8 mouse cellular contexts compared by ENCODE assay signal in the genomic region with DNA sequence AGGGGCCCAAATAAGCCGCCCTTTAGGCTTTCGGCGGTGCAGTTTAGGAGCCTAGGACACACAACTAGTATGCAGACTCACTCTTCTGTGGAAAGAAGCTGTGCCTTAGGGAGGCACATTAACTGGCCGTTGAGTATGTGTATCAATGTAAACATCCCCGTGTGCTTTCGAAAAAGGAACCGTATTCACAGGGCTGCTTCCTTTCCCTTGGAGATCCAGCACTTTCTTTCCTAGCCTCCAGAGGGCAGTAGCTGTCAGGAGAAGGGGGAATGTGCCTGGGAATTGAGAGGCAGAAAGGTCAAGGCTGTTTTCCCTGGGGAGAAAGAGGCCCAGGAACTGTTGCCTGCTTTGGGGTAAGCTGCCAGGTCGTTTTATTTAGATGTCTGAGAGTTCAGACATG. TPM values are rescaled to one million over a fixed set of nuclear protein-coding genes. Genes with fewer than 3 reads are reported as not detected.
A peak's percentile ranks its signal among the peaks of the same experiment; 100 is the strongest.
DNase-seq lines count a peak whose midpoint lies in the region; ATAC-seq and TF ChIP-seq lines count a peak whose summit lies in the region.

No protein-coding gene starts in this region.

- no peaks in the 10 kb centered on the region for H3K27me3 ChIP-seq in spleen, adult 2 months (ENCODE audit: control insufficient read depth, insufficient read depth, low read length)
- H3K27me3 ChIP-seq in forebrain, postnatal 0 days (ENCODE audit: insufficient read depth, low read length): no peaks in the 10 kb centered on the region
- no peaks in the 10 kb centered on the region for H3K27me3 ChIP-seq in limb, embryonic 10.5 days (ENCODE audit: low read depth, poor library complexity, severe bottlenecking)
- H3K27me3 ChIP-seq in midbrain, embryonic 10.5 days (ENCODE audit: low read depth, poor library complexity, severe bottlenecking): no peaks in the 10 kb centered on the region

- H3K4me3 ChIP-seq in spleen, adult 2 months (ENCODE audit: extremely low read depth, insufficient read depth, insufficient read length): peak overlapping the region; percentile 59; the same call in 1 of the 2 replicates
- H3K4me3 ChIP-seq in forebrain, postnatal 0 days (ENCODE audit: low read depth, low read length): peak overlapping the region; percentile 45
- peak overlapping the region; percentile 52 for H3K4me3 ChIP-seq in limb, embryonic 10.5 days
- H3K4me3 ChIP-seq in midbrain, embryonic 10.5 days: peak overlapping the region; percentile 47

- H3K27ac ChIP-seq in spleen, adult 2 months (ENCODE audit: insufficient read depth, low read length): no peak overlapping the region
- peak overlapping the region; percentile 80 for H3K27ac ChIP-seq in forebrain, postnatal 0 days (ENCODE audit: low read depth, low read length)
- H3K27ac ChIP-seq in limb, embryonic 10.5 days: peak overlapping the region; percentile 71; the same call in 1 of the 2 replicates
- peak overlapping the region; percentile 85 for H3K27ac ChIP-seq in midbrain, embryonic 10.5 days (replicated peaks)

- no peak for DNase-seq in spleen, adult 2 months (ENCODE audit: low read depth in 1 of 2, low spot score in 2 of 2)
- no peak for DNase-seq in spleen, postnatal 10 days (ENCODE audit: low spot score in 2 of 2)
- DNase-seq in cerebellum, adult 9-10 months: peak; percentile 90
- DNase-seq in forebrain, postnatal 0 days: peak; percentile 79
- DNase-seq in hindlimb bud, embryonic 11.5 days (ENCODE audit: extremely low spot score, low read depth, low spot score): peak; percentile 60
- DNase-seq in limb, embryonic 10.5 days (ENCODE audit: low spot score): peak; percentile 61
- DNase-seq in midbrain, embryonic 10.5 days (ENCODE audit: low spot score): peak; percentile 62
- peak; percentile 64 for DNase-seq in yolk sac, embryonic 10.5 days (ENCODE audit: low spot score)

- ATAC-seq in forebrain, postnatal 0 days: peak; percentile 42

- peak overlapping the region; percentile 79 for H3K4me2 ChIP-seq in forebrain, postnatal 0 days (ENCODE audit: low read depth)

- no peaks in the 10 kb centered on the region for H3K9me3 ChIP-seq in forebrain, postnatal 0 days (ENCODE audit: low read length)
- H3K9me3 ChIP-seq in limb, embryonic 10.5 days (replicated peaks): no peaks in the 10 kb centered on the region
- no peaks in the 10 kb centered on the region for H3K9me3 ChIP-seq in midbrain, embryonic 10.5 days (replicated peaks)

- peaks cover 19% of the 10 kb centered on the region; the same call in 1 of the 2 replicates for H3K4me1 ChIP-seq in spleen, adult 2 months (ENCODE audit: control insufficient read depth, insufficient read depth, insufficient read length)
- H3K4me1 ChIP-seq in forebrain, postnatal 0 days (ENCODE audit: insufficient read depth): peaks cover 36% of the 10 kb centered on the region
- peaks cover 48% of the 10 kb centered on the region for H3K4me1 ChIP-seq in limb, embryonic 10.5 days
- peaks cover 71% of the 10 kb centered on the region for H3K4me1 ChIP-seq in midbrain, embryonic 10.5 days

- peak overlapping the region; percentile 62 for H3K9ac ChIP-seq in forebrain, postnatal 0 days

- peak; percentile 5; the same call in 1 of the 2 replicates for TF ChIP-seq CTCF in spleen, adult 2 months (IDR thresholded peaks at IDR 0.05; ENCODE audit: extremely low read depth, insufficient read depth, insufficient read length, insufficient replicate concordance)
- peak; percentile 90 for TF ChIP-seq CTCF in forebrain, postnatal 0 days (IDR thresholded peaks at IDR 0.05; ENCODE audit: low read depth)

- TF ChIP-seq POLR2A in spleen, adult 2 months (IDR thresholded peaks at IDR 0.05; ENCODE audit: low read depth, low read length): no peak

- WGBS in spleen, adult 2 months: 17% methylated on average over 8 of the region's 8 CpGs
- WGBS in forebrain, postnatal 0 days: 10% methylated on average over 8 of the region's 8 CpGs
- WGBS in limb, embryonic 10.5 days: 11% methylated on average over 8 of the region's 8 CpGs
- 10% methylated on average over 8 of the region's 8 CpGs for WGBS in midbrain, embryonic 10.5 days

- H3K36me3 ChIP-seq in spleen, adult 2 months (ENCODE audit: control insufficient read depth, insufficient read depth, low read length): no peaks in the 10 kb centered on the region
- H3K36me3 ChIP-seq in forebrain, postnatal 0 days (ENCODE audit: insufficient read depth): no peaks in the 10 kb centered on the region; the same call in 1 of the 2 replicates
- H3K36me3 ChIP-seq in limb, embryonic 10.5 days: peaks cover 16% of the 10 kb centered on the region
- H3K36me3 ChIP-seq in midbrain, embryonic 10.5 days: peaks cover 10% of the 10 kb centered on the region

RNA-seq across cellular contexts. Expression of a gene that starts 15.7 kb away (rescaled TPM):
- 109 and 137 TPM in 2 replicates for polyA plus RNA-seq in spleen, adult 2 months (2012; rRNA removed)
- total RNA-seq in forebrain, postnatal 0 days (2014; rRNA removed): 48.4 and 55.3 TPM in 2 replicates
- 10.3 and 13.2 TPM in 2 replicates for polyA plus RNA-seq in forebrain, postnatal 0 days (2015; fragmentation: Nextera tagmentation; extraction: Ambion mirVana)
- polyA plus RNA-seq in limb, embryonic 10.5 days (2016; fragmentation: Nextera tagmentation; extraction: Ambion mirVana): 11.2 and 12.0 TPM in 2 replicates
- polyA plus RNA-seq in midbrain, embryonic 10.5 days (2016; fragmentation: Nextera tagmentation; extraction: Ambion mirVana): 8.4 and 9.8 TPM in 2 replicates

RNA-seq across cellular contexts. Expression of a gene that starts 50.7 kb away (rescaled TPM):
- polyA plus RNA-seq in spleen, adult 2 months (2012; rRNA removed): 9.4 and 11.9 TPM in 2 replicates
- total RNA-seq in forebrain, postnatal 0 days (2014; rRNA removed): 70.3 and 112 TPM in 2 replicates
- 34.8 and 35.3 TPM in 2 replicates for polyA plus RNA-seq in forebrain, postnatal 0 days (2015; fragmentation: Nextera tagmentation; extraction: Ambion mirVana)
- 55.9 and 56.9 TPM in 2 replicates for polyA plus RNA-seq in limb, embryonic 10.5 days (2016; fragmentation: Nextera tagmentation; extraction: Ambion mirVana)
- polyA plus RNA-seq in midbrain, embryonic 10.5 days (2016; fragmentation: Nextera tagmentation; extraction: Ambion mirVana): 68.7 and 71.9 TPM in 2 replicates

Comparison
In these comparisons a context has a peak if more than half of its experiments do, and no peak if none do; other contexts are left out.
1. DNase-seq: peak in cerebellum, adult 9-10 months (single experiment), forebrain, postnatal 0 days (single experiment), hindlimb bud, embryonic 11.5 days (single experiment), limb, embryonic 10.5 days (single experiment), midbrain, embryonic 10.5 days (single experiment) and yolk sac, embryonic 10.5 days (single experiment); none in spleen, adult 2 months (0 of 2) and spleen, postnatal 10 days (0 of 2).
2. Peak in every context shown above with its lines, with median percentiles within 50 percentile points of each other: H3K4me3 ChIP-seq.